Mouse (Mus musculus): ENCODE data around the gene Elac2. TPM values are rescaled to one million over a fixed set of nuclear protein-coding genes. Genes with fewer than 3 reads are reported as not detected.

Gene Elac2
- 10 to 100 TPM; 28.3 to 28.6 TPM for total RNA-seq (2021)
- long read RNA-seq, experiment 1, transcript Elac2-202 (24 exons, 2,884 nt): major isoform, 18 of 29 reads
- long read RNA-seq, experiment 1, partial matches to known transcripts: 0 of 29 reads
- long read RNA-seq, experiment 1, other reads (novel, unspliced or antisense): 8 of 29 reads
- long read RNA-seq, experiment 2, transcript Elac2-201 (25 exons, 2,771 nt): minor isoform, 8 of 66 reads
- long read RNA-seq, experiment 2, transcript Elac2-202 (24 exons, 2,884 nt): major isoform, 37 of 66 reads
- long read RNA-seq, experiment 2, partial matches to known transcripts: 13 of 66 reads
- long read RNA-seq, experiment 2, other reads (novel, unspliced or antisense): 7 of 66 reads

- DNase-seq (ENCODE audit: low spot score in 2 of 2): peak; percentile 93 to 95
Measured at GRCm38 (mm10) chr11:64978720-64979488, at the start of gene Elac2. Gene Elac2, plus strand, starts transcription at chr11:64979038.

- DNase-seq (ENCODE audit: low spot score in 2 of 2): no peak
Measured at GRCm38 (mm10) chr11:64929130-64929529, 49.7 kb upstream of the Elac2 start.

GRCm38 (mm10) chr11:64931060-64931770, 47.6 kb upstream of the Elac2 start:
- no peak for DNase-seq (ENCODE audit: low spot score in 2 of 2)

GRCm38 (mm10) chr11:64937226-64937625, 41.6 kb upstream of the Elac2 start:
- DNase-seq (ENCODE audit: low spot score in 2 of 2): no peak

- no peak for DNase-seq (ENCODE audit: low spot score in 2 of 2)
Measured at GRCm38 (mm10) chr11:64941193-64941592, 37.6 kb upstream of the Elac2 start.

- DNase-seq (ENCODE audit: low spot score in 2 of 2): no peak
Measured at GRCm38 (mm10) chr11:64949782-64950181, 29.1 kb upstream of the Elac2 start.

- no peak for DNase-seq (ENCODE audit: low spot score in 2 of 2)
Measured at GRCm38 (mm10) chr11:64956962-64957729, 21.7 kb upstream of the Elac2 start.

GRCm38 (mm10) chr11:64962629-64963028, 16.2 kb upstream of the Elac2 start:
- no peak for DNase-seq (ENCODE audit: low spot score in 2 of 2)

- peak; percentile 13 to 55 for DNase-seq (ENCODE audit: low spot score in 2 of 2)
Measured at GRCm38 (mm10) chr11:64968507-64968906, 10.3 kb upstream of the Elac2 start.

- DNase-seq (ENCODE audit: low spot score in 2 of 2): no peak
Measured at GRCm38 (mm10) chr11:64968939-64969342, 9.9 kb upstream of the Elac2 start.

GRCm38 (mm10) chr11:64971471-64971988, 7.3 kb upstream of the Elac2 start:
- DNase-seq (ENCODE audit: low spot score in 2 of 2): no peak

GRCm38 (mm10) chr11:64972418-64972817, 6.4 kb upstream of the Elac2 start:
- no peak for DNase-seq (ENCODE audit: low spot score in 2 of 2)

- DNase-seq (ENCODE audit: low spot score in 2 of 2): no peak
Measured at GRCm38 (mm10) chr11:64979489-64979845, 629 bp downstream of the Elac2 start.

- DNase-seq (ENCODE audit: low spot score in 2 of 2): no peak
Measured at GRCm38 (mm10) chr11:64988556-64988955, 9.7 kb downstream of the Elac2 start.

GRCm38 (mm10) chr11:64998439-64998838, 19.6 kb downstream of the Elac2 start:
- no peak for DNase-seq (ENCODE audit: low spot score in 2 of 2)

- DNase-seq (ENCODE audit: low spot score in 2 of 2): no peak
Measured at GRCm38 (mm10) chr11:64999685-65000084, 20.8 kb downstream of the Elac2 start.

- no peak for DNase-seq (ENCODE audit: low spot score in 2 of 2)
Measured at GRCm38 (mm10) chr11:65001729-65002128, 22.9 kb downstream of the Elac2 start.

GRCm38 (mm10) chr11:65003611-65004010, 24.8 kb downstream of the Elac2 start:
- no peak for DNase-seq (ENCODE audit: low spot score in 2 of 2)

GRCm38 (mm10) chr11:65004836-65005235, 26.0 kb downstream of the Elac2 start:
- DNase-seq (ENCODE audit: low spot score in 2 of 2): no peak

- DNase-seq (ENCODE audit: low spot score in 2 of 2): no peak
Measured at GRCm38 (mm10) chr11:65006047-65006446, 27.2 kb downstream of the Elac2 start.

GRCm38 (mm10) chr11:65013906-65014305, 35.1 kb downstream of the Elac2 start:
- DNase-seq (ENCODE audit: low spot score in 2 of 2): no peak

Data from adrenal gland, postnatal 4 days (tissue).